Mouse (Mus musculus): Measurements from ENCODE around the gene Tmem239.

DNA sequence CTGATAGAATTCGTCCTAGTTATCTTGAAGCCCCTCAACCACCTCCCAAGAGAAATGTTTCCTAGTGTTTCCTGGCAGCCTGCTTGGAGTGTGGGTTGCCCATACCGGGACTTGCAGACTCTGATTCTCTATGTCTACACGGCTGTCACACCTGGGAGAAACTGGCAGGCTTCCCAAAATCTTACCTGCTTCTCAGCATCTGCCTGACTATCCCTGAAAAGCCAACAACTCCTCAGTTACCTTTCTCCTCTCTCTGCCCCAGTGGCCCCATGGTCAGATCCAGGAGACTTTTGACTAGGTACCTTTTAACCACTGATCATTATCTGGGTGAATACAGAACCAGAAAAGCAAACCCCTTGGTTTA is 45.4 kb downstream of the Tmem239 start:
- no peak for TF ChIP-seq POLR2A (IDR thresholded peaks at IDR 0.05; ENCODE audit: borderline replicate concordance, extremely low read depth, insufficient read depth, insufficient read length, poor library complexity, severe bottlenecking)
- no peak for TF ChIP-seq CTCF (IDR thresholded peaks at IDR 0.05; ENCODE audit: borderline replicate concordance, extremely low read depth, insufficient read depth, insufficient read length)

All from brain, embryonic 14.5 days (tissue).